Mouse (Mus musculus) right cerebral cortex, adult 18-20 months (tissue): ENCODE data around the gene Gm26992.

Source experiments
- DNase-seq: peaks from one replicate; pipeline ENCODE4 v3.0.0; 2022; ENCODE audit warnings: mixed read lengths

The Gm26992 gene

DNA sequence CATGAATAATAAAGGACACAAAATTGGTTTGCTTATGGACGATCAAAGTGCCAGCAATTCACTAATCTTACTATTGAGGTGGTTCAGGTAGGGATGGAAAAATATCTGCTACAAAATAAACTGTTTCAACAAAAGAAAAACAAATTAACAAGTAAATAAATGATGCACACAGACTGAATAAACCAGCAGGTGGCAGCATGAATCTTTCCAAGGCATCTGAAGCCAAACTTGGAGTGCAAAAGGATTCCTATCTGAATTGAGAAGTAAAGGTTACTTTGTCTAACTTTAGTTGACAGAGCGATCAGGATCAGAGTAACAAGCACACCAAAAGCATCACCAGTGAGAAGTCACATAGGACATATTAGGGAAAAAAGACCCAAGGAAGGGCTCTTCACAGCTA lies 62.2 kb downstream of the Gm26992 start:
- peak; percentile 9 for DNase-seq

DNA sequence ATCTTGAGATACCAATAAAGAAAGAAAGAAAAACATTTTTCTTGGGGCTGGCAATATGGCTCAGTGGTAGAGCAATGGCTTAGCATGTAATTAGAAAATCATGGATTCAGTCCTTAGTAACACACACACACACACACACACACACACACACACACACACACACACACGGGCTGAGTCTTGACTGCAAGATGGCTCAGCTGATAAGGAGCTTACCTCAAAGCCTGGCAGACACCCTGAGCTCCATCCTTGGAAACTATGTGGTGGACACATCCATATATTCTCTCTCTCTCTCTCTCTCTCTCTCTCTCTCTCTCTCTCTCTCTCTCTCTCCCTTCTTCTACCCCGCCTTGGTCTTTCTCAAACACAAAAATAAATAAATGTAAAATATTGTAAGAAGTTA lies 69.0 kb downstream of the Gm26992 start:
- DNase-seq, result no peak

DNA sequence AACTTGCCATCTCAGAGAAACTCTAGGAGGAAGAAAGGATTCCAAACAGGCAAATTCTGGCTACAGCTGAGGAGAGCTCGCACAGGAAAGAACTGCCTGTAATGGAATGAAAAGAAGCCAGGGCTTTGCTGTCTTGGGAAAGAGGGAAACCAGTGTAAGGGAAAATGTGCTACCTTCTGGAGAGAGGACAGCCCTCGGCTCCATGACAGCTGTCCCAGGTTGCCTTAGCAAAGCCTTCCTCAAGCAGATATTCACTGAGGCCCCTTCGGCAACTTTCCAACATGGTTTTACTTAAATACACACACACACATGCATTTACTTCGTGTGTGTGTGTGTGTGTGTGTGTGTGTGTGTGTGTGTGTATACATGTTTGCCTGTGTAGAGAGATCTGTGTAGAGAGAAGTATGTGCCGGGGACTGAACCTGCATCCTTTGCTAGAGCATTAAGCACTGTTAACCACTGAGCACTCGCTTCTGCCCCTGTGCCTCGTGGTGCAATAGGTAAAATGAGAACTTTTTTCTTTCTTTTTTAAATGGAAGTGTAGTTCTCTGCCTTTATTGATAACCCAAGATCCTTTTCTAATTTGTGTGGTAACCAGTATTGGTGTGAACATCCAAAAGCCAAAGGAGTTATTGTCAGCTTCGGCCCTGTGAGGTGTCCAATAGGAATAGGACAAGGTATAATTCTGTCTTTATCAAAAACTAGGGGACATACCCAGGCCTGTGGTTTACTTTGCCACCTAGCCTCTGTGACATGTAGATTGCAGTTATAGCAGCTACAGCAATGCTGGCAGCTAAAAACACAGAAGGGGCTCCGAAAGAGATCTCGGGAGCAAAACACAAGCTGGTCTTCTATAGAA lies 70.8 kb downstream of the Gm26992 start:
- DNase-seq, result no peak

DNA sequence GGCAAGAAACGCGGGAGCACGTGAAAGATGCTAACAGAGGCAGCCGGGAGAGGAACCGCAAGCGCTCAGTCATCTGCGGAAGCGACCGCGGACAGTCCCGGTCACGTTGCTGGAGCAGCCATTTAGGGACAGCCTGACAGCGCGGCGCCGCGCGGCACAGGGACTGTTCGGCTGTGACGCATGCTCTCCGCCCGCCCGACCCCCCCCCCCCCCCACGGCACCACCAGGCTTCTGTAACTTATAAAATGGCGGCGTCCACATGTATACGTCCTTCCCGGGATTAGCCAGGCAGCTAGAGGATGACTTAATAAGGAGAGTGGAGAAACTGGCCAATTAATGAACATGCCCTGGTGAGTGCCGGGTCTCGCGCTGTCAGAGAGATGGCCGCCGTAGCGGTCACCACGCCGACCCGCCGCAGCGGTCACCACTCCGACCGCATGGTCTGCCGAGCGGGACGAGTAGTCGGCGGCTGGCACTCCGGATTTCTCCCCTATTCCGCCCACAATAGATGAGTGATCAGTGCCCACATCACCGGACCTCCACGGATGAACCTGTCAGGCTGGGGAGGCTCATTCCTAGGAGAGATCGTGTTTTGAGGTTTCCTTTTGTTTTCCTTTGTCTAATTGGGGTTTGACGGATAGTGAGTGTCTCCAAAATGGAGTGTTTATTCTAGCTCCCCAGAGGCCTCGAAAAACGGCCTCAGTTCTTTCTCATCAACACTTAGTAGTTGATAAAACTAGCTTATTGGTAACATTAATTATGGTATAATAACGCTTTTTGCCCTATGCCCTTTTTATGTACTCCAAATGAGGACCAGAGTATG lies 71.8 kb downstream of the Gm26992 start:
- DNase-seq, result peak; percentile 66

DNA sequence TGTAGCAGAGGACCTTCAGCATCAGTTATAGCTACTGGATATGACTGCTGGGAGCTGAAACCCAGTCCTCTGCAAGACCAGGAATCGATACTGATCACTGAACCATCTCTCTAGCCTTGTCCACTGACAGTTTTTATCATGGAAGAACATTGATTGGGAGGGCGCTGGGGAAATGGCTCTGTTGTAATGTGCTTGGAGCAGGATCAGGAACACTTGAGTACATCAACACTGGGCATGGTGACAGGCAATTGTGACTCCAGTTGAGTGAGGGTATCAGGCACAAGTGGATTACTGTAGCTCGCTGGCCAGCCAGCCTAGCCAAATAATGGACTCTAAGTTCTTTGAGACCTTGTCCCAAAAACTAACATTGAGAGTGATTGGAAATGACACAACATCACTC lies 77.6 kb downstream of the Gm26992 start:
- no peak for DNase-seq

DNA sequence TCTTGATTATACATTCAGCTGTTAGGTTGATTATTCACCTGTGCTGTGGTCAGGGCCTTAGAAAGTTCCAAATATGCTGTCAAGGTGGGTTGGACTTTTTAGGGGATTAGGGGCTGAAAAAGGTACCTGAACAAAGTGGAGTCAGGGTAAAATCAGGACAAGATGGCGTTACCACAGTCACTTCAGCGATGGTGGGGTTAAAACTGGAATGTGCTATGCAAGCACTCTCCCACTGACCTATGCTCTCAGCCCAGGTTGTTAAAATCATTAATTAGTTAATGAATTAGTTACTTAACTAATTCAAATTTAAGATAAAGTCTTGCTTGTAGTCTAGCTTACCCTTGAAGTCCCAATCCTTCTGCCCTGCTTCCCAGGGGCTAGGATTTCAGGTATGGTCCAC lies 78.3 kb downstream of the Gm26992 start:
- DNase-seq, result no peak

DNA sequence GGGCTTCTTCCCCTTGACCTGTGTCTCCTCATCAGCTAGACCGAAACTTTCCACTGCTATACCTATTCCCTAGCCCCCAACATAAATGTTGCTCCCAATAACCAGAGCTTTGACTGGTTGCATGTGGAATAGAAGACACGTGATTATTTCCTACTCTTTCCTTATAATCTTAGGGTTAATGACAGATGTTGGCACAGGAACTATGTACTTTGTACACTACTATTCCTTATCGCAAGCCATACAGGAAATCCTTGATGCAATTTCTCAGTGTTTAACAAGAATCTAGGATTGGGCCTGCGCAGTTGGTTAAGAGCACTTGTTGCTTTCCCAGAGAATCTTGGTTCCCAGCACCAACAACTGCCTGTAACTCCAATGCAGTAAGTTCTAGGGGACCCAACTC lies 86.4 kb downstream of the Gm26992 start:
- DNase-seq, result no peak

DNA sequence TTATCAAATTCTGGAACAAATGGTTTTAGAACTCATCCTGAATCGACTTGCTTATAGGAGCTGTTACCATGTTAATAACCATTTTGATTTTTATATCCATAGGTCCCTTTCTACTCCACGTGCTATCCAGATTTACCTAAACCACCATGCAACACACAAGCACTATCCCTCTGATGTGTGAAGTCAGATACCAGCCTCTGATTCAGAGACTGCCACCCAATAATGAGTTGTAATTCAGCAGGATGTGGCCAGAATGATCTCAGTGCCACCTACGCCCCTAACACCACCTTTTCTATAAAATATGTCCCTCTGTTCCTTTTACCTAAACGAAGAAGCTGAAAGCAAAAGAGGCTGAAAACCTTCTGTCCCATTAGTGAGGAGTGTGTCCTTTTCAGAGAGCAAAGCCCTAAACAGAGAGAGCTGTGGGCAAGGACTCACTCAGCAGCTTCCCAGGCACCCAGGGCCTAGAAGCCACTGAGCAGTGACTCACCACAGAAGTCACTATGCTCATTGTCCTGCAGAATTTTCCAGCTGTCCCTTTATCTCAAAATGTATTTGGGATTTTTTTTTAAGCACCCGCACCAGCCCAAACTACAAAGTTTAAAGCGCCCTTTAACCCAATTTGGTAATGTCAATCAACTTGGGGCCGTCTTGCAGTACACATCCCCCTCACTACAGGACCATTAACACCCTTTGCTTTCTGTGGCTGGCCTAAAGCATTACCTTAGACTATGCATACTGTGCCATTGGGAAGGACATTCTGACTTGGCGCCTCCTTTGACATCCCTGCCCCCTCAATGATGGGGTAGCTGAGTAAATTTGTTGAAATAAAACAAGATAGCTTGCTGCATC lies 87.6 kb downstream of the Gm26992 start:
- no peak for DNase-seq

DNA sequence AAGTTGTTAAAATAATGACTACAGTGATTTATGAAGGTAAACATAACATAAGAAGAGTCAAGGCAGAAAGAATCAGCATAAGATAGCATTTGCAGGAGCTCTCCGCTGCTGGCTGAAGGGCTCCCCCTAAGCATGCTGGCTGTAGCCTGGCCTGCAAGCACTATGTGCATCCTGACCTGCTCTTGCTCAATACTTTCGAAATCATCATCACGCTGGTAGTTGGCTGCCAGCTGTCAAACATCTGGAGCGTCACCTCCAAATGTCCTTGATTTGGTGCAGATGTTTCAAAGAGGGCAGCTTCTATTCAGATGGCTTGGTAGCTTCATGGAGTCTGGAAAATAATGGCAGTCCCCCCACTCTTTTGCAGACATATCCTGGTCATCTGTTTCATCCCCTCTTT lies 93.0 kb downstream of the Gm26992 start:
- no peak for DNase-seq

DNA sequence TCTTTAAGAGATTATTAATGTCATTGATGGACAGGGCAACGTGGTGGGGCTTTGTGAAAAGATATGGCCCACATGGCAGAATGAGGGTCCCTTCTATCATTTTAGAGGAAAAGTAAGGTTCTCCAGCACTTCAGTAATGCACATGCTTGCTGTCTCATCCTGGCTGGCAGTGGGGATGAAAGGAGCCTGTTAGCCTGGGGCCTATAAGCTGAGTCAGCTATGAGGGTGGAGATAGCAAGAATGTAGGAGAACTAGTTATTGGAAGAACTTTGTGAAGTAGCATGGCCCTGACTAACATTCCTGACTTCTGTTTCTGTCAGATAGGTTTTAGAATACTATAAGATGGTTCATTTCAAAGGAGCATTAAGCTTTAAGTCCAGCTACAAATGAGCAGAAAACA lies 93.5 kb downstream of the Gm26992 start:
- DNase-seq, result no peak

DNA sequence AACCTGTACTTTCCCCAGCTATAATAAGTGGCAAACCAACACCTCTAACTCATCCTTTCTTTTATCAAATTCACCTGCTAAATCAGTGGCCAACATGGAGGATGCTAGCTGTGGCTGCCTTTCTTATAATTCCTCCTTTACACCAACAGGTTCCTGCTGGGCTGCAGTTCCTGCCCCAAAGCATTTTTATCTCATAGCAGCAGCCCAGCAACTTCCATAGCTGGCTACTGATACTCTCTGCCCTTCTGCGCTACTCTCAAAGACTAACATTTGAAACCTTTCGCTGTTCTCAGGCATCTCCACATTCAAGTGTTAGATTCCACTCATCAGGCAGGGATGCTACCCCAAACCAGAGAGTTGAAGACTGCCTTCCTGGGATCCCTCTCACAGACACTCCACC lies 97.0 kb downstream of the Gm26992 start:
- no peak for DNase-seq

DNA sequence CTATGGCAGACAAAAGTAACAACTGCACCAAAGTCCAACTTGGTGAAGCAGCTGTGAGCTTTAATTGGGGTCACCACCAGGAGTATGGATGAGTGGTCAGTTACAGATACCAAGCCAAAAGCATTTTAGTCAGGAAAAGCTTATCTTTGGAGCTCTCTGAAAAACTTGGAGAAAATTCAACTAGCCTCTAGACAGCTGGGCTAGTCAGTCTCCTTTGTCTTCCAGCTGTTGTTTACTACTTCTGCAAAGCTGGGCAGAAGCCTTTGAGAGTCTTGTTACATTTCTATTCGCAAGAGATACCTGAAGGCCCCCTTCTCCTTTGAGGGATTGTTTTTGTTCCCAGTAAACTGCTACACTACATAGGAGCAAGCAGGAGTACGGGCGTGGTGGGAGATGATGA lies 97.7 kb downstream of the Gm26992 start:
- no peak for DNase-seq

DNA sequence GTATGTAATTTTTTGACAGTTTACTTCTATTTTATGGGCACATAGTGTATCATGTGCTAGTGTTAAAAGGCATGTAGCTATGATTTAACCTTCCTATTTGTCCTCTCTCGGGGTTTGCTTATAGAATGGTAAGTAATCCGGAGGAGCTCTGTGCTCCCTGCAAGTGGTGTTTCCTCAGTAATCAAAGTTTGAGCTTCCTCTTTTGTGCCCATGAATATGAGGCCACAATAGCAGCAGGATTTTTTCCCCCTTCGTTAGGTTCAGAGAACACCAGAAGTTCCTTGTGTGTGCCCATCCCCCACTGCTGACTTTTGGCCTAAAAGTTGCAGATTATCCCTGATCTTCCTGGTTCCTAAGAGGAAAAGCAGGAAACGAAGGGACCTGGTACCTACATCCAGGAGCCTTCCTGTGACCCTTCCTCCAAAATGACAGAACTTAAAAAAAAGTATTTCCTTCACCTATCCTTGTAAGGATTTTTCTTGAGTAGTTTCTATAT lies 99.5 kb downstream of the Gm26992 start:
- DNase-seq, result no peak

DNA sequence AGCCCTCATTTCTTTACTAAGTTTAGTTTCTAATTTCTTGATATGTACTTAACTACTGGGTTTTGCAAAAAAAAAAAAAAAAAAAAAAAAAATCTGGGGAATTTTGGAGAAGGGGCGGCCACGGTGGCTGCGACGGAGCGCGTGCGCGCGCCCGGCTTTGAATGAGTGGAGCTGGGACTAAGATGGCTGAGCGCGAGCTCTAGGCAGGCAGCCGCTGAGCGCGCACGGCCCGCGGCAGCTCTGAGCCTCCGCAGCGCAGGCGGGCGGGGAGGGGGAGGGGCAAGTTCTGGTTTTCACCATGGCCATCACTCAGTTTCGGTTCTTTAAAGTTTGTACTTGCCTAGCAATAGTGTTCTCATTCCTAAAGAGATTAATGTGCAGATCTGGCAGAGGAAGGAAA lies 107.4 kb downstream of the Gm26992 start:
- peak; percentile 73 for DNase-seq
